Mouse (Mus musculus) MEL (cell line): Measurements from ENCODE around the gene Hint2. TPM values are rescaled to one million over a fixed set of nuclear protein-coding genes. Genes with fewer than 3 reads are reported as not detected.
A peak's percentile ranks its signal among the peaks of the same experiment; 100 is the strongest.

Source experiments
- DNase-seq: peaks from one replicate; pipeline ENCODE4 v3.0.0; 2011; ENCODE audit warnings: low read depth, low spot score
- H3K27ac ChIP-seq: 2 replicates; pipeline ENCODE4 v1.5.1; 2012; ENCODE audit warnings: low read depth, mild to moderate bottlenecking, control low read depth, low read length, moderate library complexity; ENCODE audit not compliant: control insufficient read depth
- H3K27me3 ChIP-seq, 2 experiments: fragments of 150-350 bp in 1 of 2; sonication (generic) in 1 of 2; 2 replicates each; pipeline ENCODE4 v1.6.1; 2012; ENCODE audit warnings: low read length in 2 of 2, mild to moderate bottlenecking in 2 of 2, improper control_type of control experiment in 1 of 2, moderate library complexity in 1 of 2; ENCODE audit not compliant: insufficient read depth in 2 of 2, control insufficient read depth in 1 of 2
- H3K36me3 ChIP-seq, 2 experiments: 2 replicates each; pipeline ENCODE4 v1.6.1; 2012 to 2014; ENCODE audit warnings: low read length in 2 of 2, improper control_type of control experiment in 1 of 2, inconsistent platforms in 1 of 2, mild to moderate bottlenecking in 1 of 2; ENCODE audit not compliant: insufficient read depth in 2 of 2, control insufficient read depth in 1 of 2
- H3K4me1 ChIP-seq, 2 experiments: fragments of 150-350 bp in 1 of 2; sonication (generic) in 1 of 2; 2 replicates each; pipeline ENCODE4 v1.6.1; 2012; ENCODE audit warnings: low read length in 2 of 2, improper control_type of control experiment in 1 of 2, mild to moderate bottlenecking in 1 of 2; ENCODE audit not compliant: insufficient read depth in 2 of 2, control insufficient read depth in 1 of 2
- H3K4me3 ChIP-seq, 2 experiments: fragments of 150-350 bp in 1 of 2; sonication (generic) in 1 of 2; 2 replicates each; pipeline ENCODE4 v1.5.1; 2012; ENCODE audit warnings: low read depth in 2 of 2, low read length in 2 of 2, mild to moderate bottlenecking in 2 of 2, moderate library complexity in 2 of 2, control low read depth in 1 of 2, improper control_type of control experiment in 1 of 2; ENCODE audit not compliant: control insufficient read depth in 1 of 2, insufficient read depth in 1 of 2
- H3K79me2 ChIP-seq: 2 replicates; pipeline ENCODE4 v1.6.1; 2012; ENCODE audit warnings: mild to moderate bottlenecking, low read length, moderate library complexity; ENCODE audit not compliant: control insufficient read depth, poor library complexity, insufficient read depth
- H3K9ac ChIP-seq: 2 replicates; pipeline ENCODE4 v1.6.1; 2012; ENCODE audit warnings: low read depth, mild to moderate bottlenecking, control low read depth, low read length, moderate library complexity; ENCODE audit not compliant: control insufficient read depth, poor library complexity, severe bottlenecking
- H3K9me3 ChIP-seq: fragments of 150-350 bp; sonication (generic); replicated peaks from 2 replicates; pipeline ENCODE4 v1.6.1; 2012; ENCODE audit warnings: mild to moderate bottlenecking, low read length, improper control_type of control experiment, moderate library complexity; ENCODE audit not compliant: insufficient read depth
- BHLHE40 ChIP-seq: IDR thresholded peaks from 2 replicates; pipeline ENCODE4 v1.6.1; 2012; ENCODE audit warnings: low read depth, mild to moderate bottlenecking, inconsistent platforms, low read length, improper control_type of control experiment, borderline replicate concordance
- CHD1 ChIP-seq: IDR thresholded peaks from 2 replicates; pipeline ENCODE4 v1.6.1; 2012; ENCODE audit warnings: low read depth, mild to moderate bottlenecking, inconsistent platforms, low read length, improper control_type of control experiment
- CHD2 ChIP-seq: IDR thresholded peaks from 2 replicates; pipeline ENCODE4 v1.6.1; 2011; ENCODE audit warnings: low read length, improper control_type of control experiment
- CTCF ChIP-seq, 3 experiments: IDR thresholded peaks in 2 of 3; conservative IDR thresholded peaks in 1 of 3; 2 replicates each; pipeline ENCODE4 v1.5.1; 2011 to 2012; ENCODE audit warnings: low read length in 3 of 3, low read depth in 2 of 3, mild to moderate bottlenecking in 2 of 3, improper control_type of control experiment in 1 of 3, inconsistent platforms in 1 of 3, mixed read lengths in 1 of 3, moderate library complexity in 1 of 3; ENCODE audit not compliant: control insufficient read depth in 1 of 3, insufficient read depth in 1 of 3, poor library complexity in 1 of 3, severe bottlenecking in 1 of 3
- ELF1 ChIP-seq: IDR thresholded peaks from 2 replicates; pipeline ENCODE4 v1.6.1; 2014; ENCODE audit warnings: low read depth, mild to moderate bottlenecking, inconsistent platforms, low read length, improper control_type of control experiment, moderate library complexity
- GATA1 ChIP-seq: IDR thresholded peaks from 2 replicates; pipeline ENCODE4 v1.6.1; 2011; ENCODE audit warnings: low read depth, low read length, improper control_type of control experiment
- MYB ChIP-seq: IDR thresholded peaks from 2 replicates; pipeline ENCODE4 v1.6.1; 2011; ENCODE audit warnings: mild to moderate bottlenecking, low read depth, low read length, improper control_type of control experiment
- POLR2A ChIP-seq, 2 experiments: IDR thresholded peaks; 2 replicates each; pipeline ENCODE4 v1.6.1; 2011 to 2012; ENCODE audit warnings: low read length in 2 of 2, mild to moderate bottlenecking in 2 of 2, control low read depth in 1 of 2, improper control_type of control experiment in 1 of 2, low read depth in 1 of 2, moderate library complexity in 1 of 2; ENCODE audit not compliant: control insufficient read depth in 1 of 2, insufficient read depth in 1 of 2, poor library complexity in 1 of 2
- RAD21 ChIP-seq: IDR thresholded peaks from 2 replicates; pipeline ENCODE4 v1.6.1; 2011; ENCODE audit warnings: mild to moderate bottlenecking, low read depth, low read length, improper control_type of control experiment
- RCOR1 ChIP-seq: IDR thresholded peaks from 2 replicates; pipeline ENCODE4 v1.6.1; 2012; ENCODE audit warnings: low read depth, mild to moderate bottlenecking, inconsistent platforms, low read length, improper control_type of control experiment
- TBP ChIP-seq: IDR thresholded peaks from 2 replicates; pipeline ENCODE4 v1.8.0; 2011; ENCODE audit warnings: low read depth, low read length, improper control_type of control experiment
- UBTF ChIP-seq: IDR thresholded peaks from 2 replicates; pipeline ENCODE4 v1.6.1; 2012; ENCODE audit warnings: low read depth, mild to moderate bottlenecking, inconsistent platforms, low read length, improper control_type of control experiment, moderate library complexity, borderline replicate concordance; ENCODE audit not compliant: insufficient read depth
- USF1 ChIP-seq: IDR thresholded peaks from 2 replicates; pipeline ENCODE4 v1.6.1; 2014; ENCODE audit warnings: low read depth, mild to moderate bottlenecking, inconsistent platforms, low read length, improper control_type of control experiment, moderate library complexity
- ZC3H11A ChIP-seq: IDR thresholded peaks from 2 replicates; pipeline ENCODE4 v1.6.1; 2012; ENCODE audit warnings: low read depth, mild to moderate bottlenecking, inconsistent platforms, low read length, improper control_type of control experiment
- polyA plus RNA-seq, 2 experiments: library from polyadenylated mRNA; stranded (reverse) in 1 of 2; unstranded in 1 of 2; fragments of >175 nt in 1 of 2; fragments of >200 nt in 1 of 2; gene quantifications; 2 replicates each; pipeline versions ENCODE4 v1.2.1 to v1.2.4; 2012; ENCODE audit warnings: low replicate concordance in 2 of 2, low read depth in 1 of 2; ENCODE audit not compliant: insufficient read length in 2 of 2, insufficient read depth in 1 of 2, missing spikeins in 1 of 2
- total RNA-seq: library from RNA; depleted of rRNA; stranded (reverse); fragments of 300-350 nt; gene quantifications from 2 replicates; pipeline ENCODE4 v1.2.3, GENCODE M21; 2012

The Hint2 gene
- total and polyA plus RNA-seq, 3 experiments = 33.2 to 254 (median 46.4) TPM

GRCm38 (mm10) chr4:43703439-43703838 is 47.2 kb upstream of the Hint2 start:
- peak; percentile 24 for DNase-seq
- Histone ChIP-seq H3K9me3 (no peaks in the 10 kb centered on the region), H3K27me3 (peaks cover 15 to 18% of the 10 kb centered on the region in 2 experiments), H3K4me1 (no peaks in the 10 kb centered on the region), H3K4me3 (no peak overlapping the region), H3K9ac (no peak overlapping the region), H3K27ac (no peak overlapping the region), H3K36me3 (no peaks in the 10 kb centered on the region), H3K79me2 (no peaks in the 10 kb centered on the region)
- peak; percentile 13 for TF ChIP-seq RAD21
- TF ChIP-seq CTCF (IDR thresholded peaks at IDR 0.05 in 2 of 3, conservative IDR thresholded peaks at IDR 0.05 in 1 of 3; ENCODE audit: control insufficient read depth in 1 of 3, insufficient read depth in 1 of 3, low read depth in 2 of 3, low read length in 3 of 3, poor library complexity in 1 of 3, severe bottlenecking in 1 of 3) = peak; percentile 57 to 66 (median 57)
- no peak for TF ChIP-seq MYB

- Histone ChIP-seq H3K36me3 (no peaks in the 10 kb centered on the region; a peak in 1 of 4 replicates), H3K9ac (no peak within 1 kb of the TSS), H3K4me1 (peaks cover 0 to 3% of the 10 kb centered on the region in 2 experiments; a peak in 1 of 4 replicates), H3K9me3 (no peaks in the 10 kb centered on the region), H3K4me3 (no peak within 1 kb of the TSS), H3K27me3 (peaks cover 0 to 9% of the 10 kb centered on the region in 2 experiments; a peak in 2 of 4 replicates), H3K79me2 (no peaks in the 10 kb centered on the region), H3K27ac (no peak within 1 kb of the TSS)
- TF ChIP-seq POLR2A (IDR thresholded peaks at IDR 0.05; ENCODE audit: control insufficient read depth in 1 of 2, insufficient read depth in 1 of 2, low read depth in 1 of 2, low read length in 2 of 2, poor library complexity in 1 of 2) (no peak), GATA1 (no peak)
- no peak for DNase-seq
Observed at GRCm38 (mm10) chr4:43700707-43701106, 44.4 kb upstream of the Hint2 start, which contains the start of gene Olfr70. Gene Olfr70, minus strand, starts transcription at chr4:43700807.

DNA sequence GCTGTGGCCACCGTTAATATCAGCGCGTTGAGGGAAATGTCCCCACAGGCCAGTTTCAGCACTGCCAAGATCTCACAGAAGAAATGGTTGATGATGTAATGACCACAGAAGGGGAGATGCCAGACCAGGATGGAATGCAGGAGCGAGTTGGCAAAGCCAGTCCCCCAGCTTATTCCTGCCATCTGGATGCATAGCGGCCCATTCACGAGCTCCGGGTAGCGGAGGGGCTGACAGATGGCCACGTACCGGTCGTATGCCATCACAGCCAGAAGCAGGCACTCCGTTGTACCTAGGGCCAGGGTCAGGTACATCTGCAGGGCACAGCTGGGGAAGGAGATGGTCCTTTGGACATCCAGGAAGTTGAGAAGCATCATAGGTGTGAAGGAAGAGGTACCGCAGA is 40.3 kb upstream of the Hint2 start:
- H3K79me2 ChIP-seq = no peaks in the 10 kb centered on the region
- H3K4me1 ChIP-seq = peaks cover 4 to 28% of the 10 kb centered on the region in 2 experiments
- H3K4me3 ChIP-seq = no peak overlapping the region
- peaks cover 0 to 23% of the 10 kb centered on the region in 2 experiments; a peak in 2 of 4 replicates for H3K36me3 ChIP-seq
- peaks cover 0 to 9% of the 10 kb centered on the region in 2 experiments; a peak in 1 of 4 replicates for H3K27me3 ChIP-seq
- H3K9me3 ChIP-seq = no peaks in the 10 kb centered on the region
- H3K9ac ChIP-seq = no peak overlapping the region
- H3K27ac ChIP-seq = no peak overlapping the region
- DNase-seq = no peak
- TF ChIP-seq CHD1 (no peak), CHD2 (no peak), ELF1 (no peak), UBTF (no peak), TBP (no peak), MYB (no peak), BHLHE40 (no peak), USF1 (no peak), ZC3H11A (no peak), RCOR1 (no peak), CTCF (IDR thresholded peaks at IDR 0.05 in 2 of 3, conservative IDR thresholded peaks at IDR 0.05 in 1 of 3; ENCODE audit: control insufficient read depth in 1 of 3, insufficient read depth in 1 of 3, low read depth in 2 of 3, low read length in 3 of 3, poor library complexity in 1 of 3, severe bottlenecking in 1 of 3) (no peak)
